Mouse (Mus musculus) erythroblast, embryonic 14.5 days (primary cell): ENCODE results near the gene 2510009E07Rik. TPM values are rescaled to one million over a fixed set of nuclear protein-coding genes. Genes with fewer than 3 reads are reported as not detected.

Source experiments
- H3K27me3 ChIP-seq: 2 replicates; pipeline ENCODE4 v1.6.1; 2012; ENCODE audit warnings: inconsistent platforms; ENCODE audit not compliant: control insufficient read depth
- H3K36me3 ChIP-seq: 2 replicates; pipeline ENCODE4 v1.6.1; 2012; ENCODE audit warnings: mild to moderate bottlenecking, inconsistent platforms; ENCODE audit not compliant: control insufficient read depth
- H3K4me1 ChIP-seq: 2 replicates; pipeline ENCODE4 v1.6.1; 2012; ENCODE audit warnings: inconsistent platforms; ENCODE audit not compliant: control insufficient read depth
- H3K4me3 ChIP-seq: replicated peaks from 2 replicates; pipeline ENCODE3; 2012; ENCODE audit warnings: moderate library complexity, mild to moderate bottlenecking, inconsistent platforms
- H3K9me3 ChIP-seq: 2 replicates; pipeline ENCODE4 v1.6.1; 2012; ENCODE audit warnings: low read length, inconsistent platforms, mixed read lengths; ENCODE audit not compliant: control insufficient read depth
- GATA1 ChIP-seq: IDR thresholded peaks from 2 replicates; pipeline ENCODE4 v1.6.1; 2012; ENCODE audit warnings: low read length, inconsistent platforms, mixed read lengths
- TAL1 ChIP-seq: IDR thresholded peaks from 3 replicates; pipeline ENCODE4 v1.6.1; 2012; ENCODE audit warnings: low read length, inconsistent platforms, mixed read lengths
- polyA plus RNA-seq: library from polyadenylated mRNA; stranded (reverse); fragments of >175 nt; gene quantifications from 2 replicates; pipeline ENCODE4 v1.2.3, GENCODE M21; 2012

Gene 2510009E07Rik
- polyA plus RNA-seq, 1 experiment, result not detected

GRCm38 (mm10) chr16:21644574-21644973 lies 49.9 kb downstream of the 2510009E07Rik start:
- H3K4me3 ChIP-seq, result no peak overlapping the region
- H3K36me3 ChIP-seq, result no peaks in the 10 kb centered on the region; the same call in 1 of the 2 replicates
- TF ChIP-seq GATA1 (no peak), TAL1 (no peak)

DNA sequence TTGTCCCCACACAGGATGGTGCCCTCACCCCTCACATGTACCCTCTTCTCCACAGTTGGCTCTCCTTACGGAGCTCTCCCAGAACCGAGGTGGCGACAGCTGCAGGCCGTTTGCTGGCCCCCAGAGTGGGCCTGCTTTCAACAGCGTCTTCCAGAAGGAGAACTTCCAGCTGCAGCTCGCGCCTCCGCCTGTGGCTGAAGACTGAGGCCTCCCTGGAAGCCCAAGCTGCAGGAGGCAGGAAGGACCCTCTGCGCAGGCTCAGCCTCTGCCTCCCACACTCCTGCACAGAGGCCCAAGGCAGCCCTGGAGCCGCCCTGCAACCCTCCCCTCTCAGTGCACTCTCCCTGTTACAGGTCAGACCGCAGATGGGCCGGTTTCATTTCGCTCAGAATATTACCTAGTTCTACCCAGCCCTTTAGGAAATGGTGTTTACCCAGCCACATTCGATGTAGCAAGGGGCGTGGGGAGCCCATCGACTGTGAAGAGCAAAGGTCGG lies 50.4 kb downstream of the 2510009E07Rik start:
- Histone ChIP-seq H3K27me3 (no peaks in the 10 kb centered on the region), H3K9me3 (no peaks in the 10 kb centered on the region), H3K36me3 (no peaks in the 10 kb centered on the region; the same call in 1 of the 2 replicates), H3K4me1 (peaks cover 1% of the 10 kb centered on the region; the same call in 1 of the 2 replicates), H3K4me3 (no peak overlapping the region)
- TF ChIP-seq TAL1 (no peak), GATA1 (no peak)

More at GRCm38 (mm10) chr16:21644574-21644973, 49.9 kb downstream of the 2510009E07Rik start:
- H3K4me1 ChIP-seq, result peaks cover 2% of the 10 kb centered on the region; the same call in 1 of the 2 replicates
- H3K9me3 ChIP-seq, result no peaks in the 10 kb centered on the region
- no peaks in the 10 kb centered on the region for H3K27me3 ChIP-seq

- Histone ChIP-seq H3K4me3 (no peak overlapping the region), H3K36me3 (no peaks in the 10 kb centered on the region; the same call in 1 of the 2 replicates), H3K4me1 (no peaks in the 10 kb centered on the region)
These were observed 50.8 kb downstream of the 2510009E07Rik start for GRCm38 (mm10) chr16:21643621-21644041.

GRCm38 (mm10) chr16:21642906-21643305 lies 51.6 kb downstream of the 2510009E07Rik start:
- TF ChIP-seq GATA1, result no peak
- no peak for TF ChIP-seq TAL1
- no peaks in the 10 kb centered on the region for H3K4me1 ChIP-seq
- no peaks in the 10 kb centered on the region; the same call in 1 of the 2 replicates for H3K36me3 ChIP-seq
- H3K4me3 ChIP-seq, result no peak overlapping the region
- H3K9me3 ChIP-seq, result no peaks in the 10 kb centered on the region
- no peaks in the 10 kb centered on the region for H3K27me3 ChIP-seq

More at GRCm38 (mm10) chr16:21643621-21644041, 50.8 kb downstream of the 2510009E07Rik start:
- no peak for TF ChIP-seq TAL1
- no peaks in the 10 kb centered on the region for H3K9me3 ChIP-seq
- H3K27me3 ChIP-seq, result no peaks in the 10 kb centered on the region

- Histone ChIP-seq H3K27me3 (no peaks in the 10 kb centered on the region), H3K36me3 (no peaks in the 10 kb centered on the region), H3K9me3 (no peaks in the 10 kb centered on the region)
These were observed 52.5 kb downstream of the 2510009E07Rik start for GRCm38 (mm10) chr16:21641944-21642343.

DNA sequence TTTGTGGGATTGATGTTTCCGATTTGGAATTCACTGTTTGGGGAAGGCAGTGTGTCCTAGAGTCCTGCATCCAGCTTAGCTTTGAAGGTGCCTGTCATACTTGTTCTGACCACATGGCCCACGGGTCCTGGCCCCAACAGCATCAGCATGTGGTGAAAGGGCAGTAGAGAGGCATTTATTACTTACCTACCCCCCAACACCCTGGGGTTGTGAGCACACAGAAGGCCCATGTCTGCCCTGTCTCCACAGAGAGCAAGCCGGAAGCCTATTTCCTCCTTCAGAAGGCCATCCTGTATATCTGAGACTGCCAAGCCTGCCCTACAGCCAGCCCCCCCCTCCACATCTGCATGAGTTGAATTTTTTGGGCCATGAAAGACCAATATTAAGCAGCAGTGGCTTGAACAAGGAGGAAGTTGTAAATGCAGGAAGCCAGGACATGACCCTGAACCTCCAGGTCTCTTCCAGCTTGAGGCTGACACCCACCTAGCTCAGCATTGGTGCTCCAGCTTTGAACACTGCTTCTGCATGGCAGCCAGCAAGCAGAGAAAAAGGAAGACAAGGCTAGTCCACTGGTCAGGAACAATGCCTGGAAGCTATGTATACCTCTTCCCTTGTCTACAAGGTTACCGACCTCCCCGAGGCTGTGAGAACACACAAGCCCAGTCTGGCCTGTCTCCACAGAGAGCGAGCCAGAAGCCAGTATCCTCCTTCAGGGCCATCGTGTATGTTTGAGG lies 53.5 kb downstream of the 2510009E07Rik start:
- no peaks in the 10 kb centered on the region for H3K4me1 ChIP-seq

More at GRCm38 (mm10) chr16:21641944-21642343, 52.5 kb downstream of the 2510009E07Rik start:
- Histone ChIP-seq H3K4me3 (no peak overlapping the region), H3K4me1 (no peaks in the 10 kb centered on the region)
- TF ChIP-seq TAL1 (no peak), GATA1 (no peak)

DNA sequence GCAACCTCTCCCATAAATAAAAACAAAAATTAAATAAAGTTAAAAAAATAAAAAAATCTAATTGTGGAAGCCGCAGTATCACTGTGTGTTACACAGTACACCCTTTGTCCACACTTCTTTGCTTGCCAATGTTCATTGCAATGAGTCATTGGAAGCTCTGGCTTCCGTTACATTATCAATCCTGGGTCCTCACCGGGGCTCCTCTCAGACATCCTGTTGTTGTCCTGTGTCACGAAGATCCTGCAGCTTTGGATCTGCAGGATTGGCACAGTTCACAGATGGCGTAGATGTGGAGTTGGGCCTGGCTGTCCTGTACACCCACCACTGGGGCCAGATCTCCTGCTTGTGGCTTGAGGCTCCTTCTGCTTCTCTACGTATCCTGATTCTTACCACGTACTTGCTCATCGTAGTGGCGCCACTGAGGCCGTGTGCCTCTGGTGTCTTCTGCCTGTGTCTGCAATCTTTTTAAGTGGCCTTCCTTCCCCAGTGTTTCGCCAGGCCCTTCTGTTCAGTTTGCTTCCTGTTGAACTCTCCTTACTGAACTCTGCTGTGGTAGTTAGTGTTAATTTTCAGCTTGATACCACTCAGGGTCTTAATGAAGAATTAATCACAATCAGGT lies 57.2 kb downstream of the 2510009E07Rik start:
- TF ChIP-seq TAL1 (no peak), GATA1 (no peak)
- H3K4me3 ChIP-seq, result no peak overlapping the region
- no peaks in the 10 kb centered on the region for H3K27me3 ChIP-seq
- no peaks in the 10 kb centered on the region for H3K9me3 ChIP-seq
- no peaks in the 10 kb centered on the region for H3K4me1 ChIP-seq
- no peaks in the 10 kb centered on the region for H3K36me3 ChIP-seq

More for the DNA sequence above, 53.5 kb downstream of the 2510009E07Rik start:
- H3K4me3 ChIP-seq, result no peak overlapping the region
- H3K36me3 ChIP-seq, result no peaks in the 10 kb centered on the region
- TF ChIP-seq TAL1 (no peak), GATA1 (no peak)
- H3K9me3 ChIP-seq, result no peaks in the 10 kb centered on the region
- H3K27me3 ChIP-seq, result no peaks in the 10 kb centered on the region

DNA sequence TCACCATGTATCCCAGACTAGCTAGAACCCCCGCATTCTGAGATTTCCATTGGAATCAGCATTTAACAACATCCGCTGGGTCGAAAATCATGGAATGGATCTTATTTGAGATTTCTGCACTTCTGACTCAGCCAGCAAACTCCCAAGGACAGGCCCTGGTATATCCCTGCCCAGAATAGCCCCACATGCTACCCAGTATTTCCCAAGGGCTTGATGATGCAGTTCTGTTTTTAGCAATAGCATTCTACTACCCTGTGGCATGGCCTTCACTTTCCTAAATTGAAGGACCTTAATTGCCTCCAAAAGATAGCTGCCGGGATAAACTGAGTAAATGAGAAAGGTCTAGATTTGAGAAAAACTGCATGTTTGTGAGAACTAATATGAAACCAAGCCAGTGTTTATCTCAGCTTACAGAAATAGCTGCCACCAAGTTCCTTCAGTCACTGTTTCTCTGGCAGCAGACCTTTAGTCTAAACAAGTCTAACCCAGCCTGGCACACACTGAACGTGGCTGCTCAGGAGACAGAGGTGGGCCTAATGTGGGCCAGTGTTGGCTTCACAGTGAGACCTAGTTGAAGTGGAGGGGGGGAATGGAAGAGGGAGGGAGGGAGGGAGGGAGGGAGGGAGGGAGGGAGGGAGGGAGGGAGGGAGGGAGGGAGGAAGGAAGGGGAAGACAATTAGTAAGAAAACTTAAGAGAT lies 58.2 kb downstream of the 2510009E07Rik start:
- no peak overlapping the region for H3K4me3 ChIP-seq
- H3K4me1 ChIP-seq, result no peaks in the 10 kb centered on the region
- H3K36me3 ChIP-seq, result no peaks in the 10 kb centered on the region
- no peaks in the 10 kb centered on the region for H3K9me3 ChIP-seq
- no peak for TF ChIP-seq GATA1
- no peak for TF ChIP-seq TAL1
- no peaks in the 10 kb centered on the region for H3K27me3 ChIP-seq
